Mouse (Mus musculus): ENCODE measurements around the gene Ltbp2. TPM values are rescaled to one million over a fixed set of nuclear protein-coding genes. Genes with fewer than 3 reads are reported as not detected.

Gene Ltbp2
- polyA plus RNA-seq, 1 experiment, result not detected

DNA sequence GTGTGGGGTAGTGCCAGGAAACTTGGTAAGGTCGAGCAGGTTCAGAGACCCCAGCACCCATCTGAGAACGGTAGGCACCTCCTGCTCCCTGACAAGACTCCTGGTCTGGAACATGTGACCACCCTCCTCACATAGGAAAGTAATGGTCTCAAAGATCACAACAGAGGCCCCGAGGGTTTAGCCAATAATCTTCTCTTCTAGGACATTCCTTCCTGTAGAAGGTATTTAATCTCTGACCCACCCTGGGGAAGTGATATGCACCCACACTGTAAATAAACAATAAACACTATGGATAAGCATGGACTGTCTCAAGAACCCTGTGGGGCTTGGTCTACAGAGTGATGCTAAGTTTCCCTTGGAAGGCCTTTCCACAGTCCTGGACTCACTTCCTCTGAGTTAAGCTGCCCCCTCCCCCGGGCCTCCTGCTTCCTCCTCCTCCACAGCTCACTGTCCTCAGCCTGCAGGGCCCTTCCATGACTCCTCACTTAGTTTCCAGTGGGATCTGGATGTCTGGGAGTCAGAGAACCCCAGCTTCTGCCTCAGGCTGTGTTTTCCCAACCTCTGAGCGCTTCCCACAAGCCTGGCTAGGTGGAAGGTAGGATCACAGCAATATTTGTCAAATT is 110.1 kb downstream of the Ltbp2 start:
- Histone ChIP-seq H3K4me1 (ENCODE audit: control insufficient read depth, insufficient read depth, low read length) (peaks cover 2% of the 10 kb centered on the region), H3K27ac (ENCODE audit: insufficient read depth, low read depth, low read length) (no peak overlapping the region), H3K4me3 (ENCODE audit: insufficient read depth, low read depth, low read length) (no peak overlapping the region)
- WGBS, result 92% methylated on average over 5 of the region's 5 CpGs
- TF ChIP-seq CTCF (IDR thresholded peaks at IDR 0.05; ENCODE audit: insufficient read depth, low read depth, low read length), result no peak
- TF ChIP-seq POLR2A (IDR thresholded peaks at IDR 0.05; ENCODE audit: insufficient read depth, low read depth, low read length), result no peak

DNA sequence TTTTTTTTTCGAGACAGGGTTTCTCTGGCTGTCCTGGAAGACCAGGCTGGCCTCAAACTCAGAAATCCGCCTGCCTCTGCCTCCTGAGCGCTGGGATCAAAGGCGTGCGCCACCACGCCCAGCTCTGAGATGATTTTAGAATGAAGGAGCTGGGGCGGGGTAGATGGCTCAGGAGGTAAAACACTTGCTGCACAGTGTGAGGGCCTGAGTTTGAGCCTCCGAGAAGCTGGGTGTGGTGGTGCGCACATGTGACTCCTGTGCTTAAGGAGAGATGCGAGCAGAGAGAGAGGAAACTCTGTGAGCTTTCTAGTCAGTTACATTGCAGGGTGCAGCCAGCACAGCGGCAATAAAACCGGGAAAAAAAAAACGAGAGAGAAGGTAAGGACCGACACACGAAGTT is 110.8 kb downstream of the Ltbp2 start:
- WGBS, result 89% methylated on average over 15 of the region's 15 CpGs
- H3K4me3 ChIP-seq (ENCODE audit: insufficient read depth, low read depth, low read length), result no peak overlapping the region
- TF ChIP-seq POLR2A (IDR thresholded peaks at IDR 0.05; ENCODE audit: insufficient read depth, low read depth, low read length) (no peak), CTCF (IDR thresholded peaks at IDR 0.05; ENCODE audit: insufficient read depth, low read depth, low read length) (no peak)
- H3K4me1 ChIP-seq (ENCODE audit: control insufficient read depth, insufficient read depth, low read length), result peaks cover 2% of the 10 kb centered on the region
- no peak overlapping the region for H3K27ac ChIP-seq (ENCODE audit: insufficient read depth, low read depth, low read length)

DNA sequence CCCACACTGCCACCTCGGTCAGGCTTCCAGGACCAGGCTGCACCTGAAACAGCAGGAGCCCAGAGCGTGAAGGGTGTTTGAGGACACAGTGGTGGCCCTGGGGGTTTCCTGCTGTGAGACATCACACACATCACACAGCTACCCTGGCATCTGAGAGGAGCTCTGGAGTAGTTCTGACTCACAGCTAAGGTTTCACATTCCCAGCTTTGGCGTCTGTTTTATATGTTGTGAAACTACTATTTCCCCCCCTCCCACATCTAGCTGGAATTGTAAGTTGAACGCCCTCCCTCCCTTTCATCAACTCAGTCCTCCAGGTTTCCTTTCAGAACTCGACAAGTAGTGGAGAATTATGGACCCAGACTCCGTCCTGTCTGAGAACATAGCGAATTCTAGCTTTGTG is 111.6 kb downstream of the Ltbp2 start:
- TF ChIP-seq CTCF (IDR thresholded peaks at IDR 0.05; ENCODE audit: insufficient read depth, low read depth, low read length) (no peak), POLR2A (IDR thresholded peaks at IDR 0.05; ENCODE audit: insufficient read depth, low read depth, low read length) (no peak)

GRCm38 (mm10) chr12:84763577-84764218 is 112.6 kb downstream of the Ltbp2 start:
- WGBS, result 91% methylated on average over 13 of the region's 13 CpGs
- no peak for TF ChIP-seq POLR2A (IDR thresholded peaks at IDR 0.05; ENCODE audit: insufficient read depth, low read depth, low read length)
- no peak for TF ChIP-seq CTCF (IDR thresholded peaks at IDR 0.05; ENCODE audit: insufficient read depth, low read depth, low read length)

More for the DNA sequence above, 111.6 kb downstream of the Ltbp2 start:
- H3K4me3 ChIP-seq (ENCODE audit: insufficient read depth, low read depth, low read length), result no peak overlapping the region
- H3K27ac ChIP-seq (ENCODE audit: insufficient read depth, low read depth, low read length), result no peak overlapping the region
- 70% methylated on average over 7 of the region's 7 CpGs for WGBS
- peaks cover 2% of the 10 kb centered on the region for H3K4me1 ChIP-seq (ENCODE audit: control insufficient read depth, insufficient read depth, low read length)

DNA sequence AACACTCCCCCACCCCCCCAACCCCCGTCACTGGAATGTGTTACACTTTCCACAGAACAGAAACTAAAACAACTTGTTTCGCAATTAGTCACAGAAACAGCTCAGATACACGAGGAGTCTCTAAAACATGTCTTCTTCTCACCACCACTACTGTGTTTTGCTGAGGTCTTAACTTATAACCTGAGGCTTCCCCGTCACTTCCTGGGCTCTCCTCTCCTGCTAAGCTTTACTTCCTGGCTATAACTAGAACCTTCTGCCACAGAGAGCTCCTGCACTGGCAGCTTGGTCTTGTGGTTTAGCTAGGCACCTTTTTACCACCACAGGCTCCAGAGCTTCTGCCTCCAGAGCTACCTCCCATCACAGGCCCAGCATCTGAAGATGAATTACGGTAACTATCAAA is 113.8 kb downstream of the Ltbp2 start:
- WGBS, result 85% methylated on average over 5 of the region's 5 CpGs

More at GRCm38 (mm10) chr12:84763577-84764218, 112.6 kb downstream of the Ltbp2 start:
- H3K4me3 ChIP-seq (ENCODE audit: insufficient read depth, low read depth, low read length), result no peak overlapping the region
- H3K27ac ChIP-seq (ENCODE audit: insufficient read depth, low read depth, low read length), result no peak overlapping the region
- peaks cover 2% of the 10 kb centered on the region for H3K4me1 ChIP-seq (ENCODE audit: control insufficient read depth, insufficient read depth, low read length)

DNA sequence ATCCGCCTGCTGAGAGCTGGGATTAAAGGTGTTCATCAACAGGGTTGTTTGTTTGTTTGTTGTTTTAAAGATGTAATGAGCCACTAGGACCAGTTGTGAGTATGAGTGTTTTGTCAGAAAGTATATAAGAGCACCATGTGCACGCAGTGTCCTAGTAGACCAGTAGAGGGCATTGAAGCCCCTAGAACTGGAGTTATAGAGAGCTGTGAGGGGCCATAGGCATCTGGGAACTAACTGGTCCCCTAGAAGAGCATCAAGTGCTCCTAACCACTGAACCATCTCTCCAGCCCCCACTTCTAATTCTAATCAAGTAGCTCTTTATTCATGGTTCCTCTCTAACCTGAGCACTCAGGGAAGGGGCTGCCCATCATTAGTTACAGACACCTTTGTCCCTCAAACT is 117.3 kb downstream of the Ltbp2 start:
- WGBS, result 85% methylated on average over 2 of the region's 2 CpGs
- Histone ChIP-seq H3K4me3 (ENCODE audit: insufficient read depth, low read depth, low read length) (no peak overlapping the region), H3K4me1 (ENCODE audit: control insufficient read depth, insufficient read depth, low read length) (peaks cover 9% of the 10 kb centered on the region), H3K27ac (ENCODE audit: insufficient read depth, low read depth, low read length) (no peak overlapping the region)
- TF ChIP-seq CTCF (IDR thresholded peaks at IDR 0.05; ENCODE audit: insufficient read depth, low read depth, low read length), result no peak
- TF ChIP-seq POLR2A (IDR thresholded peaks at IDR 0.05; ENCODE audit: insufficient read depth, low read depth, low read length), result no peak

More for the DNA sequence above, 113.8 kb downstream of the Ltbp2 start:
- TF ChIP-seq CTCF (IDR thresholded peaks at IDR 0.05; ENCODE audit: insufficient read depth, low read depth, low read length), result no peak
- no peak for TF ChIP-seq POLR2A (IDR thresholded peaks at IDR 0.05; ENCODE audit: insufficient read depth, low read depth, low read length)
- Histone ChIP-seq H3K27ac (ENCODE audit: insufficient read depth, low read depth, low read length) (no peak overlapping the region), H3K4me1 (ENCODE audit: control insufficient read depth, insufficient read depth, low read length) (peaks cover 2% of the 10 kb centered on the region), H3K4me3 (ENCODE audit: insufficient read depth, low read depth, low read length) (no peak overlapping the region)

GRCm38 (mm10) chr12:84756016-84756415 is 120.3 kb downstream of the Ltbp2 start:
- TF ChIP-seq POLR2A (IDR thresholded peaks at IDR 0.05; ENCODE audit: insufficient read depth, low read depth, low read length), result no peak
- no peak for TF ChIP-seq CTCF (IDR thresholded peaks at IDR 0.05; ENCODE audit: insufficient read depth, low read depth, low read length)
- Histone ChIP-seq H3K4me3 (ENCODE audit: insufficient read depth, low read depth, low read length) (no peak overlapping the region), H3K27ac (ENCODE audit: insufficient read depth, low read depth, low read length) (no peak overlapping the region), H3K4me1 (ENCODE audit: control insufficient read depth, insufficient read depth, low read length) (peaks cover 15% of the 10 kb centered on the region)
- WGBS, result 46% methylated on average over 10 of the region's 10 CpGs

GRCm38 (mm10) chr12:84755008-84755695 is 121.2 kb downstream of the Ltbp2 start:
- no peak for TF ChIP-seq POLR2A (IDR thresholded peaks at IDR 0.05; ENCODE audit: insufficient read depth, low read depth, low read length)
- TF ChIP-seq CTCF (IDR thresholded peaks at IDR 0.05; ENCODE audit: insufficient read depth, low read depth, low read length), result no peak
- no peak overlapping the region for H3K4me3 ChIP-seq (ENCODE audit: insufficient read depth, low read depth, low read length)
- H3K27ac ChIP-seq (ENCODE audit: insufficient read depth, low read depth, low read length), result no peak overlapping the region
- WGBS, result 26% methylated on average over 16 of the region's 16 CpGs
- H3K4me1 ChIP-seq (ENCODE audit: control insufficient read depth, insufficient read depth, low read length), result peaks cover 15% of the 10 kb centered on the region

All from olfactory bulb, adult 2 months (tissue).